Mouse (Mus musculus): Measurements from ENCODE around the gene Olfr689. TPM values are rescaled to one million over a fixed set of nuclear protein-coding genes. Genes with fewer than 3 reads are reported as not detected.
"Not testable (repeated sequence)": the region's sequence is repeated elsewhere in the genome, so short reads cannot be mapped to it uniquely, and the experiment has no call there.

Gene Olfr689
- total RNA-seq (2021) = not detected

GRCm38 (mm10) chr7:105310865-105311264 is at the start of gene Olfr689:
Gene Olfr689 (plus strand): TSS chr7:105311165.
- no peak for DNase-seq (ENCODE audit: low spot score)
- intact Hi-C loops (cut with DNase I) = no loop called here

- intact Hi-C loops (cut with DNase I) = no loop called here
- DNase-seq (ENCODE audit: low spot score) = no peak
Observed at GRCm38 (mm10) chr7:105272426-105272825, 38.5 kb upstream of the Olfr689 start.

DNA sequence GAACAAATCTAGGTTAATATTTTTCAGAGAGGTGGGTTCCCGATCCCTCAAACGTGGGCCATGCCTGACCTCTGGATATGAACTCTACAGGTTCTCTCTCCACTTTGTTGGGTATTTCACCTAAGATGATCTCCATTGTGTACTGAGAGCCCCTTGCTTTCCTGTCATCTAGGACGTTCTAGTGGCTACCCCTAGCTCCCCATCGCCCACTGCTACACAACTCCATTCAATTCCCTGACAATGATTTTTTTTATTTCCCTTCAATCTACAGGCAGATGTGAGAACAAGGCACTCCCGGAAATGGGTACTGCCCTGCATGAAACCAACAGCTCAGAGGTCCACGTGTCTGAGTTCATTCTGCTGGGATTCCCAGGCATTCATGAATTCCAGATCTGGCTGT is 23.2 kb upstream of the Olfr689 start, which contains the start of gene Olfr688:
Olfr688 (plus strand) TSS at position 301 of the 400 bp plus-strand sequence.
- intact Hi-C loops (cut with DNase I) = no loop called here
- DNase-seq (ENCODE audit: low spot score) = no peak

GRCm38 (mm10) chr7:105290051-105290450 is 20.9 kb upstream of the Olfr689 start:
- intact Hi-C loops (cut with DNase I) = no loop called here
- DNase-seq (ENCODE audit: low spot score) = no peak

DNA sequence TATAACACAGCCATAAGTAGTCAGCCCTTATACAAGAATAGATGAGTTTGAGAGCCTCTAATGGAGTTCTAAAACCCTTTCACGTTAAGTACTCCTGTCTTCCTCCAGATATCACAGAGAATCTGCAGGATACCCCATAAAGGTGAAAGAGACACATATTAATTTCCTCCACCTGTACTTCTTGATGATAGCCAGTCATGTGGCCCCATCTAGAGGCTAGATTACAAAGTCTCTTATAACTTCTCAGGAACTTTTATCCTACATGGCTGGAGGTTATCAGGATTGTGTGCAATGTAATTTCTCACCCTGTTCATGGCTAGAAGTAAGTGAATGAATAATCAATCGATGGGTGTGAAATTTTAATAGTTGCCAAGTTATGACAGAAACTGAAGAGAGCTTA is 14.3 kb downstream of the Olfr689 start:
- no peak for DNase-seq (ENCODE audit: low spot score)
- intact Hi-C loops (cut with DNase I) = loop anchor here (2.0 kb wide), 1 partner anchor 155 kb away; no protein-coding TSS in a partner anchor

GRCm38 (mm10) chr7:105334004-105334403 is 23.0 kb downstream of the Olfr689 start, which contains the start of gene Olfr690:
Gene Olfr690 (minus strand): TSS chr7:105334104.
- no peak for DNase-seq (ENCODE audit: low spot score)
- intact Hi-C loops (cut with DNase I) = no loop called here

DNA sequence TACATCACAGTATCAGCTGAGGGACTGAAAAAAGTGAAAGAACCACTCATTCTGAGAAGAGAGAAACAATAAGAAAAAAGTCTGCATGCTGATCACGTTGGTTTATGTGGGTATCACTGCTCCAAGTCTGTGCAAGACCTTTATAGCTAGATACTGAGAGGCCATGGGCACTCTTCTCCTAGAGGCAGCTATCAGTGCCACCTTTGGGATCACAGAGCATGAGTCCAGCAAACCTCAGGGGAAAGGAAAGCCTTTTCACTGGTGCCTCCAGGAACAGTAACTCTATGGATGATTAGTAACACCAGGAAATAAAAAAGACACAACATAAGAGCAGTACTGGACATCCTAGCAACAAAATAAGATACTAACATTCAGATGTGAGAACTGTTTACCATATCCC is 31.2 kb downstream of the Olfr689 start, which contains the start of gene Olfr691:
Olfr691 (minus strand) TSS at position 101 of the 400 bp plus-strand sequence.
- DNase-seq (ENCODE audit: low spot score) = no peak
- intact Hi-C loops (cut with DNase I) = no loop called here

- no peak for DNase-seq (ENCODE audit: low spot score)
- intact Hi-C loops (cut with DNase I) = no loop called here
Observed at GRCm38 (mm10) chr7:105342752-105343151, 31.8 kb downstream of the Olfr689 start.

DNA sequence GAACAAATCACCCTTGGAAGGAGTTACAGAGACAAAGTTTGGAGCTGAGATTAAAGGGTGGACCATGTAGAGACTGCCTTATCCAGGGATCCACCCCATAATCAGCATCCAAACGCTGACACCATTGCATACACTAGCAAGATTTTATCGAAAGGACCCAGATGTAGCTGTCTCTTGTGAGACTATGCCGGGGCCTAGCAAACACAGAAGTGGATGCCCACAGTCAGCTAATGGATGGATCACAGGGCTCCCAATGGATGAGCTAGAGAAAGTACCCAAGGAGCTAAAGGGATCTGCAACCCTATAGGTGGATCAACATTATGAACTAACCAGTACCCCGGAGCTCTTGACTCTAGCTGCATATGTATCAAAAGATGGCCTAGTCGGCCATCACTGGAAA is 45.1 kb downstream of the Olfr689 start:
- DNase-seq (ENCODE audit: low spot score); intact Hi-C loops (cut with DNase I): not testable (repeated sequence)

DNA sequence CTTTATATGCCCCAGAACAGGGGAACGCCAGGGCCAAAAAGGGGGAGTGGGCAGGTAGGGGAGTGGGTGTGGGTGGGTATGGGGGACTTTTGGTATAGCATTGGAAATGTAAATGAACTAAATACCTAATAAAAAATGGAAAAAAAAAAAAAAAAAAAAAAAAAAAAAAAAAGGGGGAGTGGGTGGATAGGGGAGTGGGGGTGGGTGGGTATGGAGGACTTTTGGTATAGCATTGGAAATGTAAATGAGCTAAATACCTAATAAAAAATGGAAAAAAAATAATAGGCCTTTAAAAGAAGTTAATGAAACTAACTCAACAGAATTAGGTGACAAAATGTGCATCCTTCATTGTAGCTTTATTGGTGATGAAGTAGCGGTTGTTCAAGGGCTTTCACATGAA is 45.5 kb downstream of the Olfr689 start:
- intact Hi-C loops (cut with DNase I) = not testable (repeated sequence)

DNA sequence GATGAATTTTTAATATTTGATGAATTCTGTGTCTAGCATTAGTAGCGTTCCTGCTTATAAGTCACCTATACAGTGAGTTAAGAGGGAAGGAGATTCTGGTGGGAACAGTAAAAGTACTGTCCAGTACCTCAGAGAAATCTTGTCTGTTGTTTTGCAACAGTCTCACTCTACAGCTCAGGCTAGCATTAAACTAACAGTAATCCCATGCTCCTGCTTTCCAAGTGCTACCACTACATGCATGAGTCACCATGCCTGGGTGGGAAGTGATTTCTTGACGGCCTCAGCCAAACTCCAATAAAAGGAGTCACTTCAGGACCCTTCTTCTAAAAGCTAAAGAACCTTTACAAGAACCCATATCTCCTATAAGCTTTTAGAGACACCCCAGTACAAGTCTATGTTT is 50.7 kb downstream of the Olfr689 start:
- intact Hi-C loops (cut with DNase I) = no loop called here

More for the DNA sequence above, 45.5 kb downstream of the Olfr689 start:
- not testable (repeated sequence) for DNase-seq (ENCODE audit: low spot score)

DNA sequence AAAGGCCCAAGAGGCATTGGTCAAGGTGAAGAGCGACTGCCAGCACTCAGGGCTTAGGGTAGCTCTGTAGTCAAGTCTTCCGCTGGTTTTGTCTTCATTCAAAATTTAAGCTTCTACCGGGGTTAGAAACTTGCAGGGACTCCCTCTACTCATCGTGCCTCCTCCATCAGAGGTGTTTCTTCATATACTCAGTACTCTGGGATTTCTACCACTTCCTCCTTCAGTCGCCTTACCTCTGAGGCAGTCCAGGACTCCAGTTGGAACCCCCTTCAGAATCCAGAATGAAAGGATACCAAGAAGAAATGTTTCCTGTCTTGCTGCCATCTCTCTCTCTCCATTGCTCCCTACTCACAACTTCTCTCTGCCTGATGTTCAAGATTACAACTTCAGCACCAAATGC is 56.3 kb downstream of the Olfr689 start:
- intact Hi-C loops (cut with DNase I) = no loop called here
- no peak for DNase-seq (ENCODE audit: low spot score)

More for the DNA sequence above, 50.7 kb downstream of the Olfr689 start:
- DNase-seq (ENCODE audit: low spot score) = no peak

DNA sequence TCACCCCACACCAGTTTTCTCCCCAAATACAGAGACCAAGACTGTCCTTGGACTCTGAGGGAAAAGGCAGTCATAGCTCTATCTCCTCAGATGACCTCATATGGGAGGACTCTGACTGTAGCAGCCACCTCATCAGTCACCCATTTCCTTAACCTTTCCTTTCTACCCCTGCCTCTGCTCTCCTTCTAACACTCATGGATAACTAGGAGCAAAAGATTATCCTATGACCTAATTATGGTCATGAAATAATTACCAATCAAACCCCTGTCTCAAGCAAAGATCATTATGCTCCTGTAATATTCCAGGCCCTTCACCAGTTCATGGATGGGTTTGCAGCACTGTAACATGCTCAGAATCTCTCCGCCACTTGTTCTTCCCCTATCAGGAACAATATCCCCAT is 57.0 kb downstream of the Olfr689 start, which contains the start of gene Olfr692:
Olfr692 (plus strand) TSS at position 301 of the 400 bp plus-strand sequence.
- intact Hi-C loops (cut with DNase I) = no loop called here
- no peak for DNase-seq (ENCODE audit: low spot score)

DNA sequence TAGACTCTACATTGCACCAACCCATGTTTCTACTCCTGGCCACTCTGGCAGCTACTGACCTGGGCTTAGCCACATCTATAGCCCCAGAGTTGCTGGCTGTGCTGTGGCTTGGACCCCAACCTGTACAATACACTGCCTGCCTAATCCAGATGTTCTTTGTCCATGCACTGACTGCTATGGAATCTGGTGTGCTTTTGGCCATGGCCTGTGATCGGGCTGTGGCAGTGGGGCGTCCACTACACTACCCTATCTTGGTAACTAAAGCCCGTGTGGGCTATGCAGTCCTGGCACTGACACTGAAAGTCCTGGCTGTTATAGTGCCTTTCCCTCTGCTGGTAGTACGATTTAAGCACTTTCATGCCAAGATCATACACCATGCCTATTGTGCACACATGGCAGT is 57.6 kb downstream of the Olfr689 start:
- intact Hi-C loops (cut with DNase I) = no loop called here
- DNase-seq (ENCODE audit: low spot score) = no peak

Other genes with a start within 250 kb of the Olfr689 start
- gene Olfr678, start 246.7 kb upstream of the Olfr689 start, total RNA-seq (2021) = not detected
- not detected for gene Olfr679, start 230.0 kb upstream of the Olfr689 start, total RNA-seq (2021)
- gene Olfr680-ps1, start 218.3 kb upstream of the Olfr689 start, total RNA-seq (2021) = not detected
- not detected for gene Olfr681, start 194.3 kb upstream of the Olfr689 start, total RNA-seq (2021)
- not detected for gene Olfr683, start 164.2 kb upstream of the Olfr689 start, total RNA-seq (2021)
- gene Olfr684, start 147.5 kb upstream of the Olfr689 start, total RNA-seq (2021) = not detected
- not detected for gene Olfr685, start 125.2 kb upstream of the Olfr689 start, total RNA-seq (2021)
- gene Olfr686, start 103.7 kb upstream of the Olfr689 start, total RNA-seq (2021) = not detected
- not detected for gene Olfr688, start 23.1 kb upstream of the Olfr689 start, total RNA-seq (2021)
- gene Olfr690, start 22.9 kb downstream of the Olfr689 start, total RNA-seq (2021) = not detected
- not detected for gene Olfr691, start 31.1 kb downstream of the Olfr689 start, total RNA-seq (2021)
- gene Olfr692, start 57.1 kb downstream of the Olfr689 start, total RNA-seq (2021) = not detected
- gene Gm5901, start 63.9 kb downstream of the Olfr689 start, total RNA-seq (2021) = not detected
- gene Fam160a2, start 88.9 kb downstream of the Olfr689 start, total RNA-seq (2021) = 10 to 100 TPM; 18.7 to 19.5 TPM
- not detected for gene Cnga4, start 93.4 kb downstream of the Olfr689 start, total RNA-seq (2021)
- gene Cckbr, start 114.6 kb downstream of the Olfr689 start, total RNA-seq (2021) = not detected
- 10 to 100 TPM; 22.8 to 26.4 TPM for gene Cavin3, start 171.1 kb downstream of the Olfr689 start, total RNA-seq (2021)
- 100 to 1,000 TPM; 155 to 156 TPM for gene Smpd1, start 243.2 kb downstream of the Olfr689 start, total RNA-seq (2021)